Mouse (Mus musculus) hindbrain, embryonic 15.5 days (tissue): ENCODE data around the gene Tbx19. TPM values are rescaled to one million over a fixed set of nuclear protein-coding genes. Genes with fewer than 3 reads are reported as not detected.

Source experiments
- ATAC-seq: fragments of 200-750 bp; cut with Nextera tagmentation; 2 replicates; pipeline ENCODE4 v1.8.0; 2017; ENCODE audit warnings: low read depth, moderate number of reproducible peaks, moderate TSS enrichment; ENCODE audit not compliant: low FRiP score
- H3K27ac ChIP-seq: fragments of 300-500 bp; sonication (generic); replicated peaks from 2 replicates; pipeline ENCODE4 v1.5.1; 2015; ENCODE audit warnings: mild to moderate bottlenecking, inconsistent platforms
- H3K27me3 ChIP-seq: fragments of 300-500 bp; sonication (generic); 2 replicates; pipeline ENCODE4 v1.6.1; 2015; ENCODE audit warnings: control low read depth, inconsistent platforms
- H3K36me3 ChIP-seq: fragments of 300-500 bp; sonication (generic); 2 replicates; pipeline ENCODE4 v1.6.1; 2015; ENCODE audit warnings: control low read depth, inconsistent platforms
- H3K4me1 ChIP-seq: fragments of 300-500 bp; sonication (generic); replicated peaks from 2 replicates; pipeline ENCODE4 v1.6.1; 2015; ENCODE audit warnings: control low read depth, inconsistent platforms
- H3K4me2 ChIP-seq: fragments of 300-500 bp; sonication (generic); 2 replicates; pipeline ENCODE4 v1.6.1; 2015; ENCODE audit warnings: moderate library complexity, mild to moderate bottlenecking, inconsistent platforms
- H3K4me3 ChIP-seq: fragments of 300-500 bp; sonication (generic); 2 replicates; pipeline ENCODE4 v1.5.1; 2015; ENCODE audit warnings: mild to moderate bottlenecking, inconsistent platforms
- H3K9ac ChIP-seq: fragments of 300-500 bp; sonication (generic); 2 replicates; pipeline ENCODE4 v1.6.1; 2015; ENCODE audit warnings: inconsistent platforms
- H3K9me3 ChIP-seq: fragments of 300-500 bp; sonication (generic); 2 replicates; pipeline ENCODE4 v1.6.1; 2016; ENCODE audit warnings: control low read depth, inconsistent platforms
- WGBS: fragments of 180-500 bp; shearing (Covaris S2); methylation state at CpG from one replicate; pipeline ENCODE4 v1.1.7; 2015; 5-methylcytosine and 5-hydroxymethylcytosine counted together
- polyA plus RNA-seq: library from polyadenylated mRNA; unstranded; fragments of >200 nt; fragmentation: Nextera tagmentation; extraction: Ambion mirVana; gene quantifications from 2 replicates; pipeline ENCODE4 v1.2.1, GENCODE M21; 2015

The Tbx19 gene
- polyA plus RNA-seq, 1 experiment from 2014 or later, result not detected

DNA sequence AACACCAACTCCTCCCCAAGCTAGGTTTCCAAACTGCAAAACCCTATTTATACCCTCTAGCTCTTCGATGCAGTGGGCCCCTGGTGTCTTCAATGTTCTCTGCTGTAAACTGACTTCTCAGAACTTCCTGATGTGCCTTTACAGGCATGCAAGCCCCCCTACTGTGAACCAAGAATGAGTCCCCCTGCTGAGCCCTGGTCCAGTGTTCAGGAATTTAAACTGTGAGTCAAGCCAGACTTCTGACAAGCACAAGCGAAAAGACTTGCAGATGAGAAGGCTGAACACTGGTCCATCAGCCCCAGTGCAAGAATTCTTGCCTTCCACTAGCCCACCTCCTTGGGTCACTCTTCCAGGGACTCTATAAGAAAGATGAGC lies 54.6 kb downstream of the Tbx19 start:
- H3K4me2 ChIP-seq, result no peak overlapping the region
- no peaks in the 10 kb centered on the region for H3K36me3 ChIP-seq
- H3K4me3 ChIP-seq, result no peak overlapping the region
- peak overlapping the region; percentile 25 for H3K27ac ChIP-seq
- peaks cover 18% of the 10 kb centered on the region for H3K4me1 ChIP-seq
- no peaks in the 10 kb centered on the region for H3K27me3 ChIP-seq
- WGBS, result 40% methylated on average over 2 of the region's 2 CpGs
- H3K9me3 ChIP-seq, result no peaks in the 10 kb centered on the region
- no peak overlapping the region for H3K9ac ChIP-seq
- no peak for ATAC-seq

DNA sequence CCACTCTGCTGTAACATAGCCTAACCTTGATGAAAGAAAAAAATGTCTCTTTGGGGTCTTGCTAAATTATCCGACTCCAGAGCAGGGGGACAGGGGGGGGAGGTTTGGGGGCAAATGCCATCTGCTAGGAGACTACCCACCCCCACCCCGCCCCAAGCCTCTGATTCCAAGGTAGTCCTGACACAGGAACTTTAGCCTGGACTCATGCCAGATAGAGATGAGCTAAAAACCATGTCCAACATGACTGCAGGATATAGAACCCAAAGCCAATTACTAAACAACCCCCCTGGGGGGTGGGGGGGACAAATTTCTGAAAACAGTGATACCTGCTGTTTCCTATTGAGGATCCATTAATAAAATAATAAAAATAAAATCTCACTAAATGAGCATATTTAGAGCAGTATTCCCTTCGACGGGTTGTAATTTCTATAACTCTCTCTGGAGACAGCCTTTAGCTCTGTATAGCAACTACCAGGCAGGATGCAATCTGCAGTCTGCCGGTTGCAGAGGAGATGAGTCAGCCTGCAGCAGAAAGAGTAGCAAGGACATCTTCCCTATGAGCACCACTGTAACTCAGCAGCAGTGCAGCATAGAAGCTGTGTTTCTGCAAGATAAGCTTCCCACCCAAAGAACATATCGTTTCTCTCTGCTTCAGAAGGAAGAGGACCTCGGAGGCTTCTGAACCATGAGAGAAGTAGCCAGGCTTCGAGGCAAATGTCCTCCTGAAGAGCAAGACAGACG lies 55.1 kb downstream of the Tbx19 start:
- no peak for ATAC-seq
- H3K27ac ChIP-seq, result peak overlapping the region; percentile 25
- no peaks in the 10 kb centered on the region for H3K27me3 ChIP-seq
- no peaks in the 10 kb centered on the region for H3K9me3 ChIP-seq
- H3K36me3 ChIP-seq, result no peaks in the 10 kb centered on the region
- no peak overlapping the region for H3K9ac ChIP-seq
- no peak overlapping the region for H3K4me2 ChIP-seq
- WGBS, result 50% methylated on average over 9 of the region's 9 CpGs
- peaks cover 18% of the 10 kb centered on the region for H3K4me1 ChIP-seq
- no peak overlapping the region for H3K4me3 ChIP-seq

DNA sequence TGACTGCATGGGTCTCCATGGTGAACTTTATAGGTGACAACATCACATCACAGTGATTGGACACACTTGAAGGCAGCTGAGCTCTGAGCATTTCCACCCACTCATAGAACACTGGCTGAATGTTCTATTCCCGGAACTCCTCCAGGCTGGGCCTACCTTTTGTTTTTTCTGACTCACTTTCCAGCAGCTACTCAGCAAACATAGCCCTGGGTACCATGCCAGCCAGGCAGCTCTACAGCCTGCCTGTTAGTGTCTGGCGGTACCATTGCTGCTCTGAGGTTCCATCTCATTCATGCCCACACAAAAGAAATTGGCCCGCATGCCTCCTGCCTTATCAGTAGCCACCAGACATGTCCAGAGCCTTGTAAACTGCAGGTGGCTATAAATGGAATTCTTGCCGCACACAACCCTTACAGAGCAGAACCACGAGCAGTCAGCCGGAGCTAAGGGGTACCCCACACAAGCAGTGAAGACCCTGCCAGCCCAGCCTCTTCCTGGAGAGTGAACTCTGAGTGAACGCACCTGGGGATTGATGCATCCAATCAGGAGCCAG lies 55.8 kb downstream of the Tbx19 start:
- H3K4me3 ChIP-seq, result no peak overlapping the region
- peaks cover 18% of the 10 kb centered on the region for H3K4me1 ChIP-seq
- WGBS, result 52% methylated on average over 7 of the region's 7 CpGs
- no peak overlapping the region for H3K4me2 ChIP-seq
- no peak overlapping the region for H3K9ac ChIP-seq
- no peaks in the 10 kb centered on the region for H3K27me3 ChIP-seq
- no peaks in the 10 kb centered on the region for H3K36me3 ChIP-seq
- no peak overlapping the region for H3K27ac ChIP-seq
- ATAC-seq, result peak; percentile 65
- H3K9me3 ChIP-seq, result no peaks in the 10 kb centered on the region

DNA sequence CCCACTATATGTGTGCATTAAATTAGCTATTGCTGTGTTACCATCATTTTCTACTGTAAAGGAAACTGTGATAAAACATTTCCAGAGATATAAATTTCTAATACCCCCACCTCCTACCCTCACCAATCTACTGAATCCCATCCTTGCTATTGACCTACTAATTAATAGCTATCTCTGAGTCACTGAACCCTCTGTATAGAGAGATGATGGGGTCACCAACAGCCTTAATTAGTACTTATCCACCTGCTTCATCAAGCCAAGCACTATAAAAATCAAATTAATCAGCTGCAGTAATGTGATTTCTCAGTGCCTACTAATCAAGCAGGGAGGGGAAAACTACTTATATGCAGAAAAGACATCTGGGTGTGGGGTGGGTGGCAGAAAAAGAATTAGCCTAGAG lies 61.0 kb downstream of the Tbx19 start:
- Histone ChIP-seq H3K4me3 (no peak overlapping the region), H3K9ac (no peak overlapping the region), H3K27ac (no peak overlapping the region), H3K27me3 (no peaks in the 10 kb centered on the region), H3K4me2 (no peak overlapping the region), H3K9me3 (no peaks in the 10 kb centered on the region), H3K36me3 (no peaks in the 10 kb centered on the region), H3K4me1 (no peaks in the 10 kb centered on the region)
- peak; percentile 39; the same call in 1 of the 2 replicates for ATAC-seq

DNA sequence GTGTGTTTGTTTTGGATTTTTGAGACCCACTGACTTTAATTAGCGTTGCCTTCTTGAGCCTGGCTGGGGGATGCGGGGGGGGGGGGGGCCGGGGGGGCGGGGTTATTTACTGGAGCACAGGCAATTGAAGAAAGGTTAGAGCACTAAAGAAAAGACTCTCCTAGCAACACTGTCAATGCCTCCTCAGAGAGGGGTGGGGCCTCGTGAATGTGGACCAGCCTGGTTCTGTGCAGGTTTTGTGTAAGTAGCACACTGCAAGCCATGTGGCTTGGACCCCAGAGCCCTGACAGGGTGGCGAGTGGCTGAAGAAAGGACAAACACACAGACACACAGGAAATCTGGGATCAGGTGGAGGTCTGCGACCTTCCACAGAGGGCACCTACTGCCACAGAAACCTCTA lies 65.7 kb downstream of the Tbx19 start:
- Histone ChIP-seq H3K27me3 (no peaks in the 10 kb centered on the region), H3K4me2 (no peak overlapping the region), H3K9ac (0 out of 2 replicates have a peak overlapping the region, but pooled peaks have one; percentile 10), H3K4me1 (peaks cover 10% of the 10 kb centered on the region), H3K36me3 (no peaks in the 10 kb centered on the region), H3K4me3 (no peak overlapping the region), H3K27ac (no peak overlapping the region), H3K9me3 (no peaks in the 10 kb centered on the region)
- WGBS, result 16% methylated on average over 7 of the region's 7 CpGs
- no peak for ATAC-seq

DNA sequence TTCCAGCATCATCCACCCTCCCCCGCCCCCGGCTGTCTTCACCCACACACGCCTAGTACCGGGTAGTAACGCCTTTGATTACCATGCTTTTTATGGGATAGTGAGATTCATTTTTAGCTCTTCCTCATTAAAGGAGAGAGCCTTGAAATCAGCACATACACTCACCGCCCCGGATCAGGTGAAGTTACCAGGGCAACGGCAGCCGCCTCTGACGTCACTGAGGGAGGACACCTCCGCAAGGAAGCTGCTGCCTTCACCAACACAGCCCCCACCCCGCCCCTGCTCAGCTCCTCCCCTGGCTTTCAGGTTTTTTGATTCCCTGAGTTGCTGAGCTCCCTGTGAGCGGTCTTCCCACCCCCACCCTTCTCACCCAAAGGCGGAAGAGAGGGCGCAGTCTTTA lies 68.9 kb downstream of the Tbx19 start:
- Histone ChIP-seq H3K4me2 (peak overlapping the region; percentile 55), H3K4me1 (peaks cover 10% of the 10 kb centered on the region), H3K9me3 (no peaks in the 10 kb centered on the region), H3K36me3 (no peaks in the 10 kb centered on the region), H3K27ac (peak overlapping the region; percentile 74), H3K9ac (peak overlapping the region; percentile 36; the same call in 1 of the 2 replicates), H3K4me3 (peak overlapping the region; percentile 29), H3K27me3 (no peaks in the 10 kb centered on the region)
- ATAC-seq, result peak; percentile 91
- 13% methylated on average over 15 of the region's 15 CpGs for WGBS

DNA sequence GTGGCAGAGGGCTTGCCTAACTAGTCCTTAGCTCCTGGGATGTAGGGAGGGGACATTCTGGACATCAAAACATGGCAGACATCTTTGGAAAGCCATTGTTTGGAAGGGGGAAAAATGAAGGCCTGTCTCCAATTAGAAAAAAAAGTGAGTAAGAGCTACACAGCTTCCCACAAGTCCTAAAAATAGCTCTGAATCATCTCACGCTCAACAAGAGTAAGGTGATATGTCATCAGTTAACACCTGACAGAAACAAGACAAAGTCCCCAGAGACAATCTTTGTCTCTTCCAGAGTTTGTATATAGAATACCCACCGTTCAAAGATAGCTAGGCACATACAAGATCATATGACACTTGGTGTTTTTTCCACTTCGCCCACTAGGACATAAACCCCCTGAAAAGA lies 71.0 kb downstream of the Tbx19 start:
- H3K27me3 ChIP-seq, result no peaks in the 10 kb centered on the region
- no peak overlapping the region for H3K4me2 ChIP-seq
- H3K4me1 ChIP-seq, result peaks cover 16% of the 10 kb centered on the region
- H3K9ac ChIP-seq, result no peak overlapping the region
- H3K36me3 ChIP-seq, result no peaks in the 10 kb centered on the region
- H3K9me3 ChIP-seq, result no peaks in the 10 kb centered on the region
- no peak overlapping the region for H3K4me3 ChIP-seq
- WGBS, result 85% methylated on average over 3 of the region's 3 CpGs
- H3K27ac ChIP-seq, result no peak overlapping the region
- ATAC-seq, result no peak

Other genes with a start within 250 kb of the Tbx19 start
- gene Xcl1, start 225.2 kb downstream of the Tbx19 start, polyA plus RNA-seq, result not detected in 2 replicates
- gene Sft2d2, start 33.7 kb upstream of the Tbx19 start, polyA plus RNA-seq, result 6.8 and 7.3 TPM in 2 replicates
- 125 and 134 TPM in 2 replicates for gene Tiprl, start 76.2 kb upstream of the Tbx19 start, polyA plus RNA-seq
- 3.0 and 3.1 TPM in 2 replicates for gene Gpr161, start 135.0 kb upstream of the Tbx19 start, polyA plus RNA-seq